Mouse (Mus musculus): ENCODE data around the gene Atf7ip. TPM values are rescaled to one million over a fixed set of nuclear protein-coding genes. Genes with fewer than 3 reads are reported as not detected.
A peak's percentile ranks its signal among the peaks of the same experiment; 100 is the strongest.

Gene Atf7ip
- polyA plus RNA-seq, 1 experiment from 2014 or later: 49.7 TPM

DNA sequence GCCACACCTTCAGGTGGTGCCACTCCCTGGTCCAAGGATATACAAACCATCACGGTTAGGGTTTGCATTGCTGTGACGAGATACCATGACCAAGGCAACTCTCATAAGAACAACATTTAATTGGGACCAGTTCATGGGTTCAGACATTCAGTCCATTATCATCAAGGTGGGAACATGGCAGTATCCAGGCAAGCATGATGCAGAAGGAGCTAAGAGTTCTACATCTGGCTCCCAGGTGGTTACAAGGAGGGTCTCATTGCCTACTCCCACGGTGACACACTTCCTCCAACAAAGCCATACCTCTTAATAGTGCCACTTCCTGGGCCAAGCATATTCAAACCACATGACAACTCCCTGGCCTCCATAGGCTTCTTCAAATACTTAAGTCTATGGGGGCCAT, 2.7 kb downstream of the Atf7ip start:
- Histone ChIP-seq H3K9ac (ENCODE audit: low read depth, low read length) (no peak overlapping the region), H3K4me3 (ENCODE audit: low read depth, low read length) (no peak overlapping the region), H3K36me3 (ENCODE audit: control insufficient read depth, insufficient read depth, low read length) (no peaks in the 10 kb centered on the region), H3K4me1 (ENCODE audit: control insufficient read depth, insufficient read depth, low read length) (no peaks in the 10 kb centered on the region), H3K27ac (ENCODE audit: low read depth, low read length) (no peak overlapping the region), H3K27me3 (ENCODE audit: control insufficient read depth, insufficient read depth, low read length) (no peaks in the 10 kb centered on the region), H3K9me3 (replicated peaks; ENCODE audit: control insufficient read depth, low read length) (no peaks in the 10 kb centered on the region), H3K4me2 (no peak overlapping the region)
- ATAC-seq (replicated peaks; ENCODE audit: insufficient number of reproducible peaks, low FRiP score, low TSS enrichment): no peak
- 94% methylated on average over 3 of the region's 3 CpGs for whole genome bisulfite sequencing (ENCODE audit: insufficient replicate concordance)

DNA sequence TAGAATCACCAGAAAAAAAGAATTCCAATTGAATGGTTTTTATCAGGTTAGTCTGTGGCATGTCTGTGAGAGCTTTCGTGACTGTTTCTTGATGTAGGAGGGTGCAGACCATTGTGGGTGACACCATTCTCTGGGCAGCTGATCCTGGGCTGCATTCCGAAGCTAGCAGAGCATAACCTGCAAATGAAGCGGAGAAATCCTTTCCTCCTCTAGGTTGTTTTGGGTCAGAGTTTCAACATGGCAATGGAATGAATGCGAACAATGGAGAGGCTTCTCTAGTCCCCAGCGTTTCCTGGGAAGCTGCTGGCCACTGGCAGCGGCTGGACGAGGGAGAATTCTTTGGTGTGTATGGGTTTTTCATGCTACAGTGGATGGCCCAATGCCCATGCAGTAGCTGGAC, 5.0 kb downstream of the Atf7ip start:
- peaks cover 3% of the 10 kb centered on the region; the same call in 1 of the 2 replicates for H3K9me3 ChIP-seq (replicated peaks; ENCODE audit: control insufficient read depth, low read length)
- no peak for ATAC-seq (replicated peaks; ENCODE audit: insufficient number of reproducible peaks, low FRiP score, low TSS enrichment)

DNA sequence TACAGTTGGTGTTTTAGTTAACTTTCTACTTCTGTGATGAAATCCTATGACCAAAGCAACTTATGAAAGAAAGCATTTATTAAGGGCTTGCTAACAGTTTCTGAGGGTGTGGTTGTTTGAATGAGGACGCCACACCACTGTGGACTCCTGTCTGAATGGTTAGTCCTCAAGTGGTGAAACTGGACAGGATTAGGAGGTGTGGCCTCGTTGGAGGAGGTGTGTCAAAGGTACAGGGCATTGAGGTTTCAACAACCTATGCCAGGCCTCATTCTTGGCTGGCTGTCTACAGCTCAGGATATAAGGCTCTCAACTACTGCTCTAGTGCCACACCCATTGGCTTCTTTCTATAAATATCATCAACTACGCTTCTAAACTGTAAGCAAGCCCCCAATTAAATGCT, 6.4 kb downstream of the Atf7ip start:
- H3K27me3 ChIP-seq (ENCODE audit: control insufficient read depth, insufficient read depth, low read length): no peaks in the 10 kb centered on the region
- no peak for ATAC-seq (replicated peaks; ENCODE audit: insufficient number of reproducible peaks, low FRiP score, low TSS enrichment)
- no peak overlapping the region for H3K4me2 ChIP-seq
- WGBS (ENCODE audit: insufficient replicate concordance): 65% methylated on average over 3 of the region's 3 CpGs
- peaks cover 3% of the 10 kb centered on the region; the same call in 1 of the 2 replicates for H3K9me3 ChIP-seq (replicated peaks; ENCODE audit: control insufficient read depth, low read length)
- H3K9ac ChIP-seq (ENCODE audit: low read depth, low read length): no peak overlapping the region
- H3K4me1 ChIP-seq (ENCODE audit: control insufficient read depth, insufficient read depth, low read length): no peaks in the 10 kb centered on the region
- no peaks in the 10 kb centered on the region for H3K36me3 ChIP-seq (ENCODE audit: control insufficient read depth, insufficient read depth, low read length)
- H3K27ac ChIP-seq (ENCODE audit: low read depth, low read length): no peak overlapping the region
- H3K4me3 ChIP-seq (ENCODE audit: low read depth, low read length): no peak overlapping the region

More for the DNA sequence above, 5.0 kb downstream of the Atf7ip start:
- WGBS (ENCODE audit: insufficient replicate concordance): 81% methylated on average over 7 of the region's 7 CpGs
- Histone ChIP-seq H3K4me3 (ENCODE audit: low read depth, low read length) (no peak overlapping the region), H3K36me3 (ENCODE audit: control insufficient read depth, insufficient read depth, low read length) (no peaks in the 10 kb centered on the region), H3K27me3 (ENCODE audit: control insufficient read depth, insufficient read depth, low read length) (no peaks in the 10 kb centered on the region), H3K4me1 (ENCODE audit: control insufficient read depth, insufficient read depth, low read length) (no peaks in the 10 kb centered on the region), H3K4me2 (no peak overlapping the region), H3K27ac (ENCODE audit: low read depth, low read length) (no peak overlapping the region), H3K9ac (ENCODE audit: low read depth, low read length) (no peak overlapping the region)

DNA sequence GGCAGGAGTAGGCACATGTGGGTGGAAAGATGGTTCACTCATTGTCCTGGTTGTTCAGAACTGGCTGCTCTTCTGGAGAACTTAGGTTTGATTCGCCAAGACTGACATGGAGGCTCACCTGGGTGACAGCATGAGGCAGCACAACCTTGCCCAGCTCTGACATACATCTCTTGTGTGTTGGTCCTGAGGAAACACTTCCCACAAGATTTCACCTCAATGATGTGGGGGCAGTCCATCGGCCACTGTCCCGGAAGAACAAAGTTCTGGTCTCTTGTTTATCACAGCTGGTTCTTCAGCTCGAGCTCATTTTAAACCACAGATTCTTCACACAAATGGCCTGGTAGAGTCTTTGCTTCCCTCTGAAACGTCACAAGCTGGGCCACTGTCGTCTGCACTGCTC, 10.7 kb downstream of the Atf7ip start:
- 83% methylated on average over 6 of the region's 6 CpGs for WGBS (ENCODE audit: insufficient replicate concordance)
- H3K27ac ChIP-seq (ENCODE audit: low read depth, low read length): no peak overlapping the region
- no peak overlapping the region for H3K4me3 ChIP-seq (ENCODE audit: low read depth, low read length)
- H3K4me2 ChIP-seq: no peak overlapping the region
- no peaks in the 10 kb centered on the region for H3K27me3 ChIP-seq (ENCODE audit: control insufficient read depth, insufficient read depth, low read length)
- no peak for ATAC-seq (replicated peaks; ENCODE audit: insufficient number of reproducible peaks, low FRiP score, low TSS enrichment)
- no peak overlapping the region for H3K9ac ChIP-seq (ENCODE audit: low read depth, low read length)
- H3K4me1 ChIP-seq (ENCODE audit: control insufficient read depth, insufficient read depth, low read length): no peaks in the 10 kb centered on the region; the same call in 1 of the 2 replicates
- no peaks in the 10 kb centered on the region for H3K36me3 ChIP-seq (ENCODE audit: control insufficient read depth, insufficient read depth, low read length)
- peaks cover 3% of the 10 kb centered on the region; the same call in 1 of the 2 replicates for H3K9me3 ChIP-seq (replicated peaks; ENCODE audit: control insufficient read depth, low read length)

DNA sequence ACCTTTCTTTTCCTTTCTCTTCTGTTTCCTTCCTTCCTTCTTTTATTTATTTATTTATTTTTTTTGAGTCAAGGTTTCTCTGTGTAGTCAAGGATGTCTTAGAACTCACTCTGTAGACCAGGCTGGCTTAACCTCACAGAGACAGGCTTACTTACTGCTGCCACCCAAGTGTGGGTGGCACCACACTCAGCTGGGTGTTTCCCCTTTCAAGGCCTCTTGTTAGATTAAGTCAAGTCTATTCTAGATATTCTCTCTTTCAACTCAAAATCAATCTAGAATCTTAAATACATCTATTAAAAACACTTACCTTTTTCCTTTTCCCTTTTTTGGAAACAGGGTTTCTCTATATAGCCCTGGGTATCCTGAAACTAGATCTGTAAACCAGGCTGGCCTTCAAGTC, 11.3 kb downstream of the Atf7ip start:
- H3K27ac ChIP-seq (ENCODE audit: low read depth, low read length): no peak overlapping the region
- H3K27me3 ChIP-seq (ENCODE audit: control insufficient read depth, insufficient read depth, low read length): no peaks in the 10 kb centered on the region
- no peak overlapping the region for H3K4me2 ChIP-seq
- H3K9me3 ChIP-seq (replicated peaks; ENCODE audit: control insufficient read depth, low read length): peaks cover 3% of the 10 kb centered on the region; the same call in 1 of the 2 replicates
- H3K9ac ChIP-seq (ENCODE audit: low read depth, low read length): no peak overlapping the region
- no peaks in the 10 kb centered on the region for H3K36me3 ChIP-seq (ENCODE audit: control insufficient read depth, insufficient read depth, low read length)
- H3K4me1 ChIP-seq (ENCODE audit: control insufficient read depth, insufficient read depth, low read length): no peaks in the 10 kb centered on the region; the same call in 1 of the 2 replicates
- ATAC-seq (replicated peaks; ENCODE audit: insufficient number of reproducible peaks, low FRiP score, low TSS enrichment): no peak
- H3K4me3 ChIP-seq (ENCODE audit: low read depth, low read length): no peak overlapping the region

- H3K4me2 ChIP-seq: peak overlapping the region; percentile 46
- H3K4me3 ChIP-seq (ENCODE audit: low read depth, low read length): peak overlapping the region; percentile 65
- peak overlapping the region; percentile 93 for H3K27ac ChIP-seq (ENCODE audit: low read depth, low read length)
- no peaks in the 10 kb centered on the region for H3K27me3 ChIP-seq (ENCODE audit: control insufficient read depth, insufficient read depth, low read length)
- H3K36me3 ChIP-seq (ENCODE audit: control insufficient read depth, insufficient read depth, low read length): peaks cover 2% of the 10 kb centered on the region; the same call in 1 of the 2 replicates
- no peaks in the 10 kb centered on the region; the same call in 1 of the 2 replicates for H3K4me1 ChIP-seq (ENCODE audit: control insufficient read depth, insufficient read depth, low read length)
- H3K9ac ChIP-seq (ENCODE audit: low read depth, low read length): peak overlapping the region; percentile 90
- under 1% methylated on average over 59 of the region's 59 CpGs for WGBS (ENCODE audit: insufficient replicate concordance)
- H3K9me3 ChIP-seq (replicated peaks; ENCODE audit: control insufficient read depth, low read length): peaks cover 3% of the 10 kb centered on the region; the same call in 1 of the 2 replicates
- peak; percentile 97 for ATAC-seq (replicated peaks; ENCODE audit: insufficient number of reproducible peaks, low FRiP score, low TSS enrichment)
Measured at GRCm38 (mm10) chr6:136518537-136519246, 12.7 kb downstream of the Atf7ip start.

DNA sequence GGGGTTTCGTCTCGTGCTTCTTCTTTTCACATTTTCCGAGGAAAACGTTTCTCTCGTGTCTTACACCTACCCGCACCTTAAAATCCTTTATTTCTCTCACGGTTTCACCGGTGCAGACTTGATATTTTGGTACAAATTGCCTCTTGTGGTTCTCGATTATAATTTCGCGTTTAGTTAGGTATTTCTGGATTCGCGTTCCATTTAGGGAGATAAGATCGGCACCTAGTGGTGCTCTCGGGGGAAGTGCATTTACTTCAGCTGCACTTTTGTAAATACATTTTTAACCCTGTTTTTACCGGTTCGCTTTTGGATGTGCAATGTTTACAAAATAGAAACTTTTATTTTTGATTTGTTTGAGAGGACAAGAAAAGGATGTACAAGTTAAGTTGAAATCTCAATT, 13.3 kb downstream of the Atf7ip start:
- Histone ChIP-seq H3K27me3 (ENCODE audit: control insufficient read depth, insufficient read depth, low read length) (no peaks in the 10 kb centered on the region), H3K4me3 (ENCODE audit: low read depth, low read length) (peak overlapping the region; percentile 65), H3K9ac (ENCODE audit: low read depth, low read length) (peak overlapping the region; percentile 90), H3K27ac (ENCODE audit: low read depth, low read length) (peak overlapping the region; percentile 93), H3K36me3 (ENCODE audit: control insufficient read depth, insufficient read depth, low read length) (peaks cover 2% of the 10 kb centered on the region; the same call in 1 of the 2 replicates), H3K9me3 (replicated peaks; ENCODE audit: control insufficient read depth, low read length) (peaks cover 2% of the 10 kb centered on the region; the same call in 1 of the 2 replicates), H3K4me2 (peak overlapping the region; percentile 46), H3K4me1 (ENCODE audit: control insufficient read depth, insufficient read depth, low read length) (no peaks in the 10 kb centered on the region; the same call in 1 of the 2 replicates)
- 2% methylated on average over 17 of the region's 17 CpGs for WGBS (ENCODE audit: insufficient replicate concordance)
- no peak for ATAC-seq (replicated peaks; ENCODE audit: insufficient number of reproducible peaks, low FRiP score, low TSS enrichment)

DNA sequence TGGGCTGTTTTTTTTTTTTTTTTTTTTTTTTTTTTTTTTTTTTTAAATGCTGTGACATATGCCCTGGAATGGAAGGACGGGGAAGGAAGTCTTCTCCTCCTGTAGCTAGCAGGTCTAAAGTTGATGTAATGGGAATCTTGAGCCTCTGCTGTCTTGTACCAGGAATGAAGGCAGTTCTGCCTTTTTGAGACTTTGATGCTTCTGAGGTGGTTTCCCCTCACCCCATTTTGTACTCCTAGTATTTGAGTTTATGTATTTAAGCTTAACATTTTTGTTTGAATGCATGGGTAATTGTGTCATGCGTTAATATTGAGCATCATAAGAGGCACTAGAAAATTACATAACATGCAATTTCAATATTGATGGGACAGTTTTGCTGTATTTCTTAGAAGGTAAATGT, 14.4 kb downstream of the Atf7ip start:
- H3K27ac ChIP-seq (ENCODE audit: low read depth, low read length): no peak overlapping the region
- 0 out of 2 replicates have a peak overlapping the region, but pooled peaks have one; percentile 16 for H3K4me3 ChIP-seq (ENCODE audit: low read depth, low read length)
- peaks cover 5% of the 10 kb centered on the region; the same call in 1 of the 2 replicates for H3K36me3 ChIP-seq (ENCODE audit: control insufficient read depth, insufficient read depth, low read length)
- no peaks in the 10 kb centered on the region; the same call in 1 of the 2 replicates for H3K4me1 ChIP-seq (ENCODE audit: control insufficient read depth, insufficient read depth, low read length)
- H3K9me3 ChIP-seq (replicated peaks; ENCODE audit: control insufficient read depth, low read length): no peaks in the 10 kb centered on the region
- peak overlapping the region; percentile 56 for H3K4me2 ChIP-seq
- no peak overlapping the region for H3K9ac ChIP-seq (ENCODE audit: low read depth, low read length)
- no peak for ATAC-seq (replicated peaks; ENCODE audit: insufficient number of reproducible peaks, low FRiP score, low TSS enrichment)
- H3K27me3 ChIP-seq (ENCODE audit: control insufficient read depth, insufficient read depth, low read length): no peaks in the 10 kb centered on the region
- WGBS (ENCODE audit: insufficient replicate concordance): 64% methylated on average over 2 of the region's 2 CpGs

DNA sequence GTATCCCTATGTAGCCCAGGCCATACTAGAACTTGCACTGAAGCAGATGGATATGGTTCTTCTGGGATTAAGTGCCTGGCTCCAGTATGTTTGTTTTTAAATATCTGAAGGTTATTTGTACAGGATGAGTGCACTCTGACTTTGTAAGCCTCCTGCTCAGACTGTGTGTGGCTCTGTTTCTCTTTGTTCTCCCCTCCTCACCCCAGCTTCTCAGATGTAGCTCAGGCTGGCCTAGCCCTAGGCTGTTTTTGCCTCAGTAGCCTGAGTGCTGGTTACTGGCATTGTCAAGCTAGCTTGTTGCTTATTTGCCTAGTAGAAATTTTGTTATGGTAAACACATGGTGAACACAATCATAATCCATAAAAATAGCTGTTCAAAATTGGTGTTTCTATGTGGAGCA, 15.7 kb downstream of the Atf7ip start:
- H3K9ac ChIP-seq (ENCODE audit: low read depth, low read length): no peak overlapping the region
- no peaks in the 10 kb centered on the region; the same call in 1 of the 2 replicates for H3K4me1 ChIP-seq (ENCODE audit: control insufficient read depth, insufficient read depth, low read length)
- ATAC-seq (replicated peaks; ENCODE audit: insufficient number of reproducible peaks, low FRiP score, low TSS enrichment): no peak
- H3K4me3 ChIP-seq (ENCODE audit: low read depth, low read length): no peak overlapping the region
- H3K27me3 ChIP-seq (ENCODE audit: control insufficient read depth, insufficient read depth, low read length): no peaks in the 10 kb centered on the region
- H3K9me3 ChIP-seq (replicated peaks; ENCODE audit: control insufficient read depth, low read length): no peaks in the 10 kb centered on the region; the same call in 1 of the 2 replicates
- H3K36me3 ChIP-seq (ENCODE audit: control insufficient read depth, insufficient read depth, low read length): peaks cover 9% of the 10 kb centered on the region; the same call in 1 of the 2 replicates
- H3K4me2 ChIP-seq: no peak overlapping the region
- H3K27ac ChIP-seq (ENCODE audit: low read depth, low read length): no peak overlapping the region
